Mouse (Mus musculus) CD4-positive naive resting alpha-beta T cell, adult 76 days (primary cell): ENCODE measurements around the gene Olfr893. TPM values are rescaled to one million over a fixed set of nuclear protein-coding genes. Genes with fewer than 3 reads are reported as not detected.

ENCODE experiments used
- total RNA-seq: library from RNA; stranded (reverse); gene quantifications from one replicate; pipeline ENCODE4 v1.2.4, GENCODE M21; 2023

The Olfr893 gene
- not detected for total RNA-seq

DNA sequence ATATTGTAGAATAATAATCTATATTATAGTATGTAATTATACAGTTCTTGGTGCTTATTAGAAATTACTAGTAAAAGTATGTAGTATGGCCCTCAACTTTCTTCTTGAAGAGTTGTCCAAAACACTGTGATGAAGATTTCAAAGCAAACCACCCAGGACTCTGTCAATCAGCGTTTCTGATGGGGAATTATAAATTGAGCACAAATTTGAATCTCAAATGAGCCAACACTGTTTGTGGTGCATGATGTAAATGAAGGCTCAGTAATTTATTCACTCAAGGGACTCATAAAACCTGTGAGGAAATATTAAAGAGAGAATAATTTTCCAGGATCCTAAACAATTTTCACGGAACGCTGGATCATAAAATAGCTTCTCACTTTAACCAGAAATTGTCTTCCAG lies at the start of gene Olfr893:
Olfr893 (plus strand) TSS at position 301 of the 400 bp plus-strand sequence.

GRCm38 (mm10) chr9:38180721-38181120 lies 27.4 kb upstream of the Olfr893 start, which contains the start of gene Olfr891:
TSS of gene Olfr891 (minus strand) at chr9:38180821.

GRCm38 (mm10) chr9:38217755-38218154 lies 9.6 kb downstream of the Olfr893 start, which contains the start of gene Olfr894:
TSS of gene Olfr894 (plus strand) at chr9:38218055.

DNA sequence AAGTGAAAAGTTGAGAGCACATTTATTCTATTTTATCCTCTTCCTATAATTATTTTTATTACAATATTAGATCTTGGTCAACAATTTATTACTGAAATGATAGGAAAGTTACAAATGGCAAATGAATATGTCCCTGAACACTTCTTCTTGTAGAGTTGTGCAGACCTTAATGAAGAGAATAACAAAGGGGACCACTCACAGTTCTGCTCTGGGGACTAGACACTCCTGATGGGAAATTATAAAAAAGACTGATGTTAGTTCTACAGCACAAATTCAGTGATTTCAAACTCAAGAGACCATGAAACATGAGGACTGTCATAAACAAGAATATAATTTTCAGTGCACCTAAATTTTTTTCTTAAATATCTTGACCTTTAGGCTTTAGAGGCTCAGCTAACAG lies 44.3 kb downstream of the Olfr893 start, which contains the start of gene Olfr143:
Olfr143 (plus strand) TSS at position 301 of the 400 bp plus-strand sequence.

Other genes starting within 250 kb of the Olfr893 start
- gene Olfr881, start 216.5 kb upstream of the Olfr893 start, total RNA-seq: not detected
- not detected for gene Olfr883, start 182.6 kb upstream of the Olfr893 start, total RNA-seq
- not detected for gene Olfr884, start 161.8 kb upstream of the Olfr893 start, total RNA-seq
- not detected for gene Olfr885, start 147.0 kb upstream of the Olfr893 start, total RNA-seq
- not detected for gene Olfr887, start 124.3 kb upstream of the Olfr893 start, total RNA-seq
- gene Olfr888, start 100.2 kb upstream of the Olfr893 start, total RNA-seq: not detected
- gene Olfr889, start 93.2 kb upstream of the Olfr893 start, total RNA-seq: not detected
- not detected for gene Olfr890, start 65.8 kb upstream of the Olfr893 start, total RNA-seq
- not detected for gene Olfr891, start 27.5 kb upstream of the Olfr893 start, total RNA-seq
- gene Olfr894, start 9.7 kb downstream of the Olfr893 start, total RNA-seq: not detected
- gene Olfr143, start 44.4 kb downstream of the Olfr893 start, total RNA-seq: not detected
- gene Olfr895, start 59.5 kb downstream of the Olfr893 start, total RNA-seq: not detected
- gene Olfr896-ps1, start 82.7 kb downstream of the Olfr893 start, total RNA-seq: not detected
- not detected for gene Olfr25, start 120.7 kb downstream of the Olfr893 start, total RNA-seq
- not detected for gene Olfr898, start 140.0 kb downstream of the Olfr893 start, total RNA-seq
- not detected for gene Olfr250, start 158.5 kb downstream of the Olfr893 start, total RNA-seq
- gene Olfr251, start 168.7 kb downstream of the Olfr893 start, total RNA-seq: not detected
- gene Olfr147, start 193.3 kb downstream of the Olfr893 start, total RNA-seq: not detected
- not detected for gene Olfr901, start 221.1 kb downstream of the Olfr893 start, total RNA-seq
- not detected for gene Olfr902, start 239.3 kb downstream of the Olfr893 start, total RNA-seq